Mouse (Mus musculus) Patski (cell line): ENCODE results near the gene Fam69b. TPM values are rescaled to one million over a fixed set of nuclear protein-coding genes. Genes with fewer than 3 reads are reported as not detected.

Experiments
- ATAC-seq: fragments of 100-300 bp; one replicate; pipeline ENCODE4 v1.8.0; 2021
- CTCF ChIA-PET: fragments of 350-600 bp; sonication (Branson Sonifier 250); formaldehyde crosslinking; loops from one replicate; lab custom pipeline; 2022; ENCODE audit warnings: inconsistent platforms; lab: Charles Lee
- POLR2A ChIA-PET: fragments of 350-600 bp; sonication (Branson Sonifier 250); formaldehyde crosslinking; loops from one replicate; lab custom pipeline; 2022; ENCODE audit warnings: antibody characterized with exemption, inconsistent platforms; lab: Charles Lee
- DNase-seq: peaks from one replicate; pipeline ENCODE4 v3.0.0-alpha.2; 2011; ENCODE audit warnings: low read depth, low spot score
- H3K27me3 ChIP-seq: fragments of 371-371 bp; one replicate; pipeline ENCODE4 v1.5.1; 2021
- CTCF ChIP-seq: fragments of 100-300 bp; IDR thresholded peaks from one replicate; pipeline ENCODE4 v1.5.1; 2021
- in situ Hi-C: fragments of 300-500 bp; cut with MboI; formaldehyde crosslinking; loops from 3 replicates; pipeline ENCODE4 v1.11.1; 2018; ENCODE audit warnings: low pct_unique_long_range_greater_than_20kb, mixed read lengths
- polyA plus RNA-seq: library from polyadenylated mRNA; unstranded; gene quantifications from one replicate; pipeline ENCODE4 v1.2.3, GENCODE M21; 2021

The Fam69b gene
- polyA plus RNA-seq, 1 experiment from 2014 or later: 57.3 TPM

DNA sequence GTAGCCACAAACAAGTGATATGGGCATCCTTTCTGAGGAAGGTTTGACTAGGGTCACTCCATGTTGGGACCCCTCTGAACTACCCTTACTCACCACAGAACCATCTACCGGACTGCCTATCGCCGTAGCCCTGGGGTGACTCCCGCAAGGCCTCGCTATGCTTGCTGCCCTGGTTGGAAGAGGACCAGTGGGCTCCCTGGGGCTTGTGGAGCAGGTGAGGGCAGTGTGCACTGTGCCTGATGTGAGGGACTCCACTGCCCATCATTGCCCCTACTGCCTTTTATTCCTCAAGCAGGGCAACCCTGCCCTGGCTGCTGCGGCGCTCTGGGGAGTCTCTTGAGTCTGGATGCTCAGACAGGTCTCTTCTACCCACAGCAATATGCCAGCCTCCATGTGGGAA is 38.0 kb upstream of the Fam69b start:
- ATAC-seq (no peak), DNase-seq (no peak)
- ChIA-PET CTCF (no interaction called here), POLR2A (no interaction called here)
- H3K27me3 ChIP-seq: no peaks in the 10 kb centered on the region
- in situ Hi-C loops: no loop called here
- no peak for TF ChIP-seq CTCF

GRCm38 (mm10) chr2:26590962-26591361 is 37.3 kb upstream of the Fam69b start:
- POLR2A ChIA-PET: interaction anchor here (1.4 kb wide), 1 partner anchor 13 kb away, joined by 3 read pairs; no protein-coding TSS in a partner anchor
- CTCF ChIA-PET: no interaction called here
- no peak for TF ChIP-seq CTCF
- in situ Hi-C loops: no loop called here
- ATAC-seq (no peak), DNase-seq (no peak)
- H3K27me3 ChIP-seq: no peaks in the 10 kb centered on the region

- DNase-seq: no peak
- in situ Hi-C loops: no loop called here
- ATAC-seq: no peak
- TF ChIP-seq CTCF: no peak
- ChIA-PET POLR2A (interaction anchor here (1.4 kb wide), 1 partner anchor 13 kb away, joined by 3 read pairs; no protein-coding TSS in a partner anchor), CTCF (no interaction called here)
- H3K27me3 ChIP-seq: no peaks in the 10 kb centered on the region
Observed at GRCm38 (mm10) chr2:26591416-26591815, 36.8 kb upstream of the Fam69b start.

DNA sequence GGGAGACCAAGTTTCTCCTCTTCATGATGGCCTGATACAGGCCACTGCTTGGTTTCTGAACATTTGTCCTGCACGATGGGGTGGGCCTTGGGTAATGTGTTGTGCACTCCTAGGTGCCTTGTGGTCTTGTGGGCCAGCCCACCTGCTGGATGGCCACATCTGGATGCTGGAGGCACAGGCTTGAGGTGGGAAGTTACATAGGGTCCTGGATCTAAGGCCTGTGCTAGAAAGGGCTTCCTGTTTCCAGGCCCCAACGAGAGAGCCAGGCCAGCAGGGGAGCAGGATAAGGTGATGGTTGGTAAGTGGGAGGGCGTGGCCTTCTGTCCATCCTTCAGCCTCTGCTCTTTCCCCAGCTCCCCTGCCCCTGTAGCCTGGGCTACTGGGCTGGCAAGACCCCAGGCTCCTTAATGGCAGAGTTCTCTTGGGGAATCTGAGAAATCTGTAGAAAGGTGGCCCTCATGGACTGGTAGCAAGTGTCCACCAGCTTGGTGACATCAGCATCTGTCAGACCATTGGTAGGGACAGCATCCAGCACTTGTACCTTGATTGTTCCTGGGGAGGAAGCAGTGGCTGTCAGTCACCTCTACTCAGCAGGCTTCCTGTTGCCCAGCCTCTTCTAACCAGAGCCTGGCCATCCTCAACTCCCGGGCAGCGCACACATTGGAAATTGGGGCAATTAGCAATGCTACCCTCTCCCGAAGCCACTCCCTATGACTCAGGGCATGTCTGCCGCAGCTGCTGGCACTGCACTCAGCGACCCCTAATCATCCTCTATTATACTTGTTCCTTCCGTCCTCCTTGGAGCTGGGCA is 34.8 kb upstream of the Fam69b start:
- CTCF ChIA-PET: interaction anchor here (1.1 to 1.7 kb wide), 2 partner anchors 10 to 33 kb away, joined by 3 to 4 read pairs; no protein-coding TSS in a partner anchor
- DNase-seq: no peak
- in situ Hi-C loops: no loop called here
- no peaks in the 10 kb centered on the region for H3K27me3 ChIP-seq
- POLR2A ChIA-PET: interaction anchor here (0.6 kb wide), 1 partner anchor 43 kb away, joined by 3 read pairs; no protein-coding TSS in a partner anchor
- no peak for ATAC-seq
- TF ChIP-seq CTCF: no peak

- no peak for TF ChIP-seq CTCF
- ATAC-seq (no peak), DNase-seq (no peak)
- POLR2A ChIA-PET: no interaction called here
- H3K27me3 ChIP-seq: no peaks in the 10 kb centered on the region
- CTCF ChIA-PET: interaction anchor here (1.1 to 1.7 kb wide), 2 partner anchors 11 to 32 kb away, joined by 3 to 4 read pairs; no protein-coding TSS in a partner anchor
- in situ Hi-C loops: no loop called here
Observed at GRCm38 (mm10) chr2:26594022-26594346, 34.3 kb upstream of the Fam69b start.

DNA sequence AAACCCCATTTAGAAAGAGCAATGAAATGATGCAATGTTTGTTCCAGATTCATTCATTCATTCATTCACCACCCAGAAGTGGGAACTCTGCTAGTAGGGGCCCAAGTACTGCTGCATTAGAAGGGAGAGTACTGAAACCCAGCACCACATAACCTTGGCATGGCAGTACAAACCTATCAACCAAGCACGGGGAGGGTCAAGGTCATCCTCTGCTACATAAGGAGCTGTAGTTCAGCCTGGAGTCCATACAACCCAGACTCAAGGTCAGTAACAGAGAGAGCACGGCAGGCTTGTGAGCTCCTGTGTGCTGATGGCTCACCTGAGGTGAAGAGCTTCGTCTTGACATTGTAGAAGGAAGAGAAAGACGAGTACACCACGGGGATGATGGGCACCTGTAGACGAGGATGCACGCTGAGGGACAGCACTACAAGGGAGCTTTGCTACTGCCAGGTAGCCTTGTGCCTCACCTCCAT is 33.8 kb upstream of the Fam69b start:
- CTCF ChIA-PET: interaction anchor here (1.7 kb wide), 1 partner anchor 12 kb away, joined by 4 read pairs; no protein-coding TSS in a partner anchor
- no peak for DNase-seq
- TF ChIP-seq CTCF: no peak

GRCm38 (mm10) chr2:26594934-26595724 is 33.1 kb upstream of the Fam69b start:
- ATAC-seq: no peak
- DNase-seq: no peak
- H3K27me3 ChIP-seq: no peaks in the 10 kb centered on the region
- no peak for TF ChIP-seq CTCF
- in situ Hi-C loops: no loop called here
- ChIA-PET CTCF (interaction anchor here (1.7 kb wide), 1 partner anchor 12 kb away, joined by 4 read pairs; no protein-coding TSS in a partner anchor), POLR2A (no interaction called here)

More for the DNA sequence above, 33.8 kb upstream of the Fam69b start:
- no peak for ATAC-seq
- in situ Hi-C loops: no loop called here
- no peaks in the 10 kb centered on the region for H3K27me3 ChIP-seq
- POLR2A ChIA-PET: no interaction called here

GRCm38 (mm10) chr2:26595725-26596435 is 32.4 kb upstream of the Fam69b start:
- POLR2A ChIA-PET: no interaction called here
- H3K27me3 ChIP-seq: no peaks in the 10 kb centered on the region
- ATAC-seq (no peak), DNase-seq (no peak)
- TF ChIP-seq CTCF: no peak
- in situ Hi-C loops: no loop called here
- CTCF ChIA-PET: no interaction called here

DNA sequence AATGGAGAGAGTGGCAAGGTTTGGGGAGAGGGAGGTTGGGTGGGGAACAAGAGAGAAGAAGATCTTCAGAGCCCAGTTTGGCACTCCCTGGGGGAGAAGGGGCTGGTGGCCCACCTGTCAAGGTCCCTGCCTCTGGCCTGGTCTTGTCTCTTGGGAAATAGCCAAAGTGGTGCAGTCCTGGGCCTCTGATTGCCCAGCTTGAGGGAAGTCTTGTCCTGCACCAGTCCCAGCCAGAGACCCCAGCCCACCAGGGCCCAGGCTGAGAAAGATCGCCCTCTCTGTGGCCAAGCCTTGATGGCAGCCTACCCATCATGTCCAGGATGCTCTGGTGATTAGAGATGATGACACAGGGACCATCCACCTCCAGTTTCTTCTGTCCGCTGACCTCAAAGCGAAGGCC is 31.4 kb upstream of the Fam69b start:
- no peak for ATAC-seq
- CTCF ChIA-PET: no interaction called here
- in situ Hi-C loops: no loop called here
- no peaks in the 10 kb centered on the region for H3K27me3 ChIP-seq
- DNase-seq: no peak
- TF ChIP-seq CTCF: no peak
- POLR2A ChIA-PET: no interaction called here

DNA sequence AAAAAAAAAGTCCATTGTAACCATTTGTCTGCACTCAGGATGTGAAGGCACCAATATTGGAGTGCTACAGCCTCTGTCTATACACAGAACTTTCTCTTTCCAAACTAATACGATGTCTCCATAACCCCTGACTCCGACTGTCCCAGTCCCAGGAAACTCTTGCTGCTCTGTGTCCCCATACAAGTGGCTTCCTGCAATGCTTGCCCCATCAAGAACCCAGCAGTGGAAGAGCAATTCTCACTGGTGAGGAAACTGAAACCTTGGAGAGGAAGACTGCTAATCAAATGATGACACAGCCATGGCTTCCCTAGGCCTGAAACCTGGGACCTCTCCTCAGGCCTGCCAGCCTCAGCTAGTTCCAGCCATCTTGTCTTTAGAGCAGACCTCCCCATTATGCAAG is 30.4 kb upstream of the Fam69b start:
- ATAC-seq (no peak), DNase-seq (no peak)
- no peak for TF ChIP-seq CTCF
- in situ Hi-C loops: no loop called here
- POLR2A ChIA-PET: no interaction called here
- no peaks in the 10 kb centered on the region for H3K27me3 ChIP-seq
- CTCF ChIA-PET: interaction anchor here (1.1 kb wide), 1 partner anchor 43 kb away, joined by 3 read pairs; no protein-coding TSS in a partner anchor
